Mouse (Mus musculus) stomach, postnatal 0 days (tissue): ENCODE measurements around the gene Radil. TPM values are rescaled to one million over a fixed set of nuclear protein-coding genes. Genes with fewer than 3 reads are reported as not detected.

ENCODE experiments used
- ATAC-seq: fragments of 200-750 bp; cut with Nextera tagmentation; 2 replicates; pipeline ENCODE4 v1.8.0; 2017; ENCODE audit not compliant: low FRiP score, low TSS enrichment
- DNase-seq: peaks from one replicate; pipeline ENCODE4 v3.0.0-alpha.2; 2016; ENCODE audit warnings: low spot score
- H3K27ac ChIP-seq: fragments of 300-500 bp; sonication (generic); replicated peaks from 2 replicates; pipeline ENCODE4 v1.5.1; 2014; ENCODE audit warnings: mild to moderate bottlenecking, control low read depth
- H3K27me3 ChIP-seq: fragments of 300-500 bp; sonication (generic); 2 replicates; pipeline ENCODE4 v1.6.1; 2014; ENCODE audit warnings: low read length; ENCODE audit not compliant: control insufficient read depth, insufficient read depth
- H3K36me3 ChIP-seq: fragments of 300-500 bp; sonication (generic); 2 replicates; pipeline ENCODE4 v1.6.1; 2014; ENCODE audit warnings: low read length, mixed read lengths; ENCODE audit not compliant: control insufficient read depth, insufficient read depth
- H3K4me1 ChIP-seq: fragments of 300-500 bp; sonication (generic); replicated peaks from 2 replicates; pipeline ENCODE4 v1.6.1; 2014; ENCODE audit warnings: antibody characterized with exemption; ENCODE audit not compliant: control insufficient read depth, insufficient read depth
- H3K4me2 ChIP-seq: fragments of 300-500 bp; sonication (generic); replicated peaks from 2 replicates; pipeline ENCODE4 v1.6.1; 2014; ENCODE audit warnings: low read depth, mild to moderate bottlenecking, control low read depth, moderate library complexity
- H3K4me3 ChIP-seq: fragments of 300-500 bp; sonication (generic); 2 replicates; pipeline ENCODE4 v1.5.1; 2014; ENCODE audit warnings: low read depth, low read length, control low read depth
- H3K9ac ChIP-seq: fragments of 300-500 bp; sonication (generic); 2 replicates; pipeline ENCODE4 v1.6.1; 2014; ENCODE audit warnings: mild to moderate bottlenecking, low read length, control low read depth, mixed read lengths
- H3K9me3 ChIP-seq: fragments of 300-500 bp; sonication (generic); 2 replicates; pipeline ENCODE4 v1.6.1; 2016; ENCODE audit warnings: low read length; ENCODE audit not compliant: control insufficient read depth
- CTCF ChIP-seq: IDR thresholded peaks from 2 replicates; pipeline ENCODE4 v1.5.1; 2016; ENCODE audit warnings: antibody characterized with exemption, low read depth, mild to moderate bottlenecking, moderate library complexity
- EP300 ChIP-seq: optimal IDR thresholded peaks from 2 replicates; pipeline ENCODE3; 2016; ENCODE audit warnings: antibody characterized with exemption
- WGBS: fragments of 180-500 bp; shearing (Covaris S2); extraction: QIAGEN DNeasy Blood & Tissue Kit; methylation state at CpG from one replicate; pipeline ENCODE4 v1.1.7; 2014; 5-methylcytosine and 5-hydroxymethylcytosine counted together
- polyA plus RNA-seq: library from polyadenylated mRNA; unstranded; fragments of >200 nt; fragmentation: Nextera tagmentation; extraction: Ambion mirVana; gene quantifications from 2 replicates; pipeline ENCODE4 v1.2.1, GENCODE M21; 2015

Gene Radil
- polyA plus RNA-seq, 1 experiment from 2014 or later: 0.36 TPM

DNA sequence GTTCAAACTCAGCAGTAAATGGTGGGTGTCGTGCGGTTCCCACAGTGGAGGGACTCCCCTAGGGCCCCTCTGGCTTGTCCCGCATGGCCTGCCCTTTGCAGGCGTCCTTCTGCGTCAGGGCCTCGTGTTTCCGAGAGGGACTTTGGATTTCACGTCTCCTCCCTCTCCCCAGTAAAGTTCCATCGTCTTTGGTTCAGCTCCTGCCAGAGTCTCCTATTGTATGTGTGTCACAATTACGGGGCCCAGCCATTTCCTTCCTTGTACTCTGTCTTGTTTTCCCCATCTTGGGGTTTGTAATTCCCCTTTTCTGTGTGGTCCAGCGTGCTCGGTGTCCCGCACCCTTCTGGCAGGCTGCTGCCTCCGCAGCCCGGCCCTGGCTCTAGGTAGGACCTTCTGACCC is 107.4 kb downstream of the Radil start:
- TF ChIP-seq CTCF (no peak), EP300 (no peak)
- no peak for DNase-seq
- H3K4me3 ChIP-seq: no peak overlapping the region
- no peaks in the 10 kb centered on the region for H3K9me3 ChIP-seq
- peak overlapping the region; percentile 63; the same call in 1 of the 2 replicates for H3K27ac ChIP-seq
- H3K4me1 ChIP-seq: peaks cover 21% of the 10 kb centered on the region
- ATAC-seq: no peak
- H3K36me3 ChIP-seq: no peaks in the 10 kb centered on the region
- H3K9ac ChIP-seq: no peak overlapping the region
- 62% methylated on average over 15 of the region's 15 CpGs for WGBS
- no peak overlapping the region for H3K4me2 ChIP-seq
- H3K27me3 ChIP-seq: no peaks in the 10 kb centered on the region

- Histone ChIP-seq H3K9me3 (no peaks in the 10 kb centered on the region), H3K4me3 (no peak overlapping the region), H3K4me2 (no peak overlapping the region), H3K9ac (0 out of 2 replicates have a peak overlapping the region, but pooled peaks have one; percentile 0), H3K27ac (peak overlapping the region; percentile 97), H3K27me3 (no peaks in the 10 kb centered on the region), H3K36me3 (no peaks in the 10 kb centered on the region), H3K4me1 (peaks cover 21% of the 10 kb centered on the region)
- TF ChIP-seq EP300: no peak
- no peak for TF ChIP-seq CTCF
- no peak for ATAC-seq
- WGBS: 61% methylated on average over 7 of the region's 7 CpGs
- no peak for DNase-seq
These were observed 108.9 kb downstream of the Radil start for GRCm38 (mm10) chr5:142442045-142442440.

DNA sequence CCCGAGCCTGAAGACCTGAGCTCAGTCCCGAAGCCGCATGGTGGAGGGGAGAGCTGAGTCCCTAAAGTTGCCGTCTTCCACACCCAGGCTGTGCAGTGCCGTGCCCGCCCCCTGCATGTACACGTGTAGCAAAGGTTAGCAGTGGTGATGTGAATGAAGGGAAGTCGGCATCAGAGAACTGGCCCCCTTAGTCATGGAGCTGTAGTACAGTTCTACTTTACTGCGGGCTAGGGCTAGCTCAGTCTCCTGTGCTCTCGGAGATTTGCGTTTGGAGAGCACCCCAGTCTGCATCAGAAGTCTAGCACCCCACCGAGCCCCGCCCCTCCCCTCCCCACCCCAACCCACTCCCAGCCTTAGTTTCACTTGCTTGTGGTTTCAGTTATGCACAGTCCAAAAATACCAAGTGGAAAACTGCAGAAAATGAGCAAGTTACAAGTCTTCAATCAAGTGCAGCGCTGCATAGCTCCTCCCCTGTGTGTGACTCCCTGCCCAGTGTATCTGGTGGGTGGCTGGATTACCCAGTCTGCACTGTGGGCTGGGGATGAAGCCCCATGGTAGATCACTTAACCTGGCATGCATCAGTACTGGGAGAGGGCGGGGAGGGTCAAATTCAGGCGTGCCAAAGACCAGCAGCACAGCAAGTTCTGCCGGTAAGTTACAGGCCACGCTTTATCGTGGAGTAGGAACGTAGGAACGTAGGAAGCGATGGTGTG is 109.4 kb downstream of the Radil start:
- H3K4me3 ChIP-seq: peak overlapping the region; percentile 17; the same call in 1 of the 2 replicates
- no peaks in the 10 kb centered on the region for H3K9me3 ChIP-seq
- WGBS: 31% methylated on average over 22 of the region's 22 CpGs
- no peaks in the 10 kb centered on the region for H3K27me3 ChIP-seq
- no peaks in the 10 kb centered on the region for H3K36me3 ChIP-seq
- ATAC-seq (0 out of 2 replicates have a peak, but pooled peaks have one; percentile 6), DNase-seq (peak; percentile 57)
- peak overlapping the region; percentile 60 for H3K4me2 ChIP-seq
- peak overlapping the region; percentile 50 for H3K9ac ChIP-seq
- peak overlapping the region; percentile 97 for H3K27ac ChIP-seq
- H3K4me1 ChIP-seq: peaks cover 21% of the 10 kb centered on the region
- TF ChIP-seq EP300 (no peak), CTCF (no peak)

DNA sequence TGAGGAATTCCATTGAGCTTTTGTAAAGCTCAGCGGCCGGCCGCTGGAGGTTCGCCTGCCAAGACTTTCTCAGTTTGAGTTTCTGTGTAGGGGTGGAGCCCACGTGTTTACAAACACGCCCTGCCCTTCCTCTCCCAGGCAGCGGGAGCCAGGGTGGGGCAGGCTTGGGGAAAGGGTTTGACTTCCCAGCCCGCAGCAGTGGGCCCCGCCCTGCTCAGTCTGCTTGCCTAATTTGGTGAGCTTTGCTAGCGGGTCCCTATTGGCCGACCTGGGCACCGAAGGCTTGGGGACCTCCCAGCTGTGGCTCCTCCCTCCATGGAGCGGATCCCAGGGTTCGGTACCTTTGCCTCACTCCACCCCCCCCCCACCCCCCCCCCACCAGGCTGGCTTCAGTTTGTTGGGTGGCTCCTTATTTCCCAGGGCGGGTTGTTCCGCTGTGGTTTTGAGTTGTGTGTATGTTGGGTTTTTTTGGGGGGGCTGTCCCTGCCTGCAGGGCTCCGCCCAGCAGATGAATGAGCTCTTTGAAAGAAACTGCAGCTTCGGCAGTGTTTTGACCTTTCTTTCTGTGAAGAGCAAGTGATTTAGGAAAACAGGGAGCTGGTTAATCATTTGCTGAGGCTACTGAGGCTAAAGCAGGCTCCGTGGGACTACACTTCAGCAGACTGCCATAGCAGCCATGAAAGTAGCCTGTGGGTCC is 110.3 kb downstream of the Radil start:
- Histone ChIP-seq H3K9ac (peak overlapping the region; percentile 53), H3K27me3 (no peaks in the 10 kb centered on the region), H3K4me1 (peaks cover 20% of the 10 kb centered on the region), H3K4me2 (peak overlapping the region; percentile 60), H3K36me3 (no peaks in the 10 kb centered on the region), H3K27ac (peak overlapping the region; percentile 97), H3K4me3 (peak overlapping the region; percentile 30; the same call in 1 of the 2 replicates), H3K9me3 (no peaks in the 10 kb centered on the region)
- TF ChIP-seq EP300 (no peak), CTCF (peak; percentile 8; the same call in 1 of the 2 replicates)
- WGBS: under 1% methylated on average over 18 of the region's 19 CpGs
- DNase-seq: peak; percentile 97
- peak; percentile 96 for ATAC-seq

DNA sequence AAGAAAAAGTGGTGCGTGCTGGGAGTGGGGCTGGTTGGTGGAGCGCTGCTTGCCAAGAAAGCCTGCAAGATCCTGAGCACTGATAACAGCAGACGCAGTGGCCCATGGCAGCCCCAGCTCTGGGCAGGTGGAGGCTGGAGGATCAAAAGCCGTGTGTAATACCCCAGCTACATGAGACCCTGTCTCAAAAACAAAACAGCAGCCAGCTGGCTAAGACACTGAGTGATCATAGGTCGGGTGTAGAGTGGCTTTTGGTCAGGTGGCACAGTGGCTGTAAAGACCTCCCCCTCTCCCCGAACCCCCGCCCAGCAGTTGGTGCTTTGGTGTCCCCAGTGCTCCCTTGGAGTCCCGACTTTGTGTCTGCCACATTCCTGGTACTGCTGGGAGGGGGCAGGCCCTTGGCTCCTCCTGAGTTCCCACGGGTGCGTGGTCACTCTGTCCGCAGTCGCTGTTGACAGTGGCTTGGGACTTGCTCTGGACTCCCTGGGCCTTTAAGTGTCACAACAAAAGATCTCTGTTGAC is 110.9 kb downstream of the Radil start:
- TF ChIP-seq CTCF (no peak), EP300 (no peak)
- 4% methylated on average over 12 of the region's 12 CpGs for WGBS
- Histone ChIP-seq H3K27ac (peak overlapping the region; percentile 97), H3K4me2 (peak overlapping the region; percentile 60), H3K27me3 (no peaks in the 10 kb centered on the region), H3K4me3 (peak overlapping the region; percentile 30; the same call in 1 of the 2 replicates), H3K4me1 (peaks cover 15% of the 10 kb centered on the region), H3K9me3 (no peaks in the 10 kb centered on the region), H3K36me3 (peaks cover 6% of the 10 kb centered on the region; the same call in 1 of the 2 replicates), H3K9ac (peak overlapping the region; percentile 53)
- ATAC-seq: no peak; the same call in 1 of the 2 replicates
- no peak for DNase-seq
